Mouse (Mus musculus) kidney, postnatal 14 days (tissue): ENCODE data around the gene Ccdc47.
A peak's percentile ranks its signal among the peaks of the same experiment; 100 is the strongest.

Experiments
- DNase-seq: peaks from one replicate; pipeline ENCODE4 v3.0.0; 2022; ENCODE audit warnings: mixed read lengths

Ccdc47 gene

GRCm38 (mm10) chr11:106159921-106160840 is 56.0 kb downstream of the Ccdc47 start:
- DNase-seq = peak; percentile 87

- peak; percentile 51 for DNase-seq
These were observed 56.8 kb downstream of the Ccdc47 start for GRCm38 (mm10) chr11:106159216-106159920.

- no peak for DNase-seq
These were observed 57.3 kb downstream of the Ccdc47 start for GRCm38 (mm10) chr11:106158930-106159215.

- DNase-seq = peak; percentile 31
These were observed 57.8 kb downstream of the Ccdc47 start for GRCm38 (mm10) chr11:106158081-106158929.

- DNase-seq = no peak
These were observed 59.0 kb downstream of the Ccdc47 start for GRCm38 (mm10) chr11:106157154-106157553.

GRCm38 (mm10) chr11:106156257-106156656 is 59.9 kb downstream of the Ccdc47 start:
- no peak for DNase-seq

GRCm38 (mm10) chr11:106155761-106156160 is 60.4 kb downstream of the Ccdc47 start:
- no peak for DNase-seq

GRCm38 (mm10) chr11:106154770-106155169 is 61.4 kb downstream of the Ccdc47 start:
- DNase-seq = peak; percentile 23

GRCm38 (mm10) chr11:106154091-106154490 is 62.1 kb downstream of the Ccdc47 start:
- DNase-seq = no peak

GRCm38 (mm10) chr11:106152132-106152531 is 64.0 kb downstream of the Ccdc47 start:
- DNase-seq = no peak

GRCm38 (mm10) chr11:106151219-106151618 is 64.9 kb downstream of the Ccdc47 start:
- DNase-seq = no peak
